Mouse (Mus musculus) liver, postnatal 0 days (tissue): ENCODE data around the gene Phpt1. TPM values are rescaled to one million over a fixed set of nuclear protein-coding genes. Genes with fewer than 3 reads are reported as not detected.

Experiments
- ATAC-seq: fragments of 200-750 bp; cut with Nextera tagmentation; 2 replicates; pipeline ENCODE4 v1.8.0; 2017; ENCODE audit warnings: mild to moderate bottlenecking, moderate library complexity
- DNase-seq: peaks from one replicate; pipeline ENCODE4 v3.0.0-alpha.2; 2016
- H3K27ac ChIP-seq: fragments of 300-500 bp; sonication (generic); 2 replicates; pipeline ENCODE4 v1.5.1; 2014; ENCODE audit warnings: antibody characterized with exemption, moderate library complexity, mild to moderate bottlenecking, low read depth
- H3K27me3 ChIP-seq: fragments of 300-500 bp; sonication (generic); 2 replicates; pipeline ENCODE4 v1.6.1; 2014; ENCODE audit warnings: low read length, control low read depth, mixed read lengths; ENCODE audit not compliant: insufficient read depth
- H3K36me3 ChIP-seq: fragments of 300-500 bp; sonication (generic); replicated peaks from 2 replicates; pipeline ENCODE4 v1.6.1; 2014; ENCODE audit warnings: mild to moderate bottlenecking, control low read depth, low read length, moderate library complexity, mixed read lengths; ENCODE audit not compliant: insufficient read depth
- H3K4me1 ChIP-seq: fragments of 300-500 bp; sonication (generic); 2 replicates; pipeline ENCODE4 v1.6.1; 2014; ENCODE audit warnings: antibody characterized with exemption, mild to moderate bottlenecking, control low read depth; ENCODE audit not compliant: insufficient read depth
- H3K4me2 ChIP-seq: fragments of 300-500 bp; sonication (generic); 2 replicates; pipeline ENCODE4 v1.6.1; 2014; ENCODE audit warnings: low read depth, mild to moderate bottlenecking, low read length, moderate library complexity, mixed read lengths
- H3K4me3 ChIP-seq: fragments of 300-500 bp; sonication (generic); 2 replicates; pipeline ENCODE4 v1.5.1; 2014; ENCODE audit warnings: low read depth, low read length
- H3K9ac ChIP-seq: fragments of 300-500 bp; sonication (generic); replicated peaks from 2 replicates; pipeline ENCODE4 v1.6.1; 2014; ENCODE audit warnings: mild to moderate bottlenecking, moderate library complexity
- H3K9me3 ChIP-seq: fragments of 300-500 bp; sonication (generic); 2 replicates; pipeline ENCODE4 v1.6.1; 2016; ENCODE audit warnings: mild to moderate bottlenecking, control low read depth, low read length, mixed read lengths
- CTCF ChIP-seq: sonication (generic); IDR thresholded peaks from 2 replicates; pipeline ENCODE4 v1.5.1; 2016; ENCODE audit warnings: antibody characterized with exemption, low read depth
- EP300 ChIP-seq: IDR thresholded peaks from 2 replicates; pipeline ENCODE4 v1.6.1; 2016; ENCODE audit warnings: antibody characterized with exemption, low read depth, mild to moderate bottlenecking
- WGBS: fragments of 180-500 bp; shearing (Covaris S2); extraction: QIAGEN DNeasy Blood & Tissue Kit; methylation state at CpG from one replicate; pipeline ENCODE4 v1.1.7; 2014; ENCODE audit not compliant: insufficient replicate concordance; 5-methylcytosine and 5-hydroxymethylcytosine counted together
- polyA plus RNA-seq: library from polyadenylated mRNA; unstranded; fragments of >200 nt; fragmentation: Nextera tagmentation; extraction: Ambion mirVana; gene quantifications from 2 replicates; pipeline ENCODE4 v1.2.1, GENCODE M21; 2015

Gene Phpt1
- polyA plus RNA-seq, 1 experiment from 2014 or later: 46.1 TPM

- Histone ChIP-seq H3K27ac (no peak overlapping the region), H3K27me3 (no peaks in the 10 kb centered on the region), H3K4me3 (no peak overlapping the region), H3K9ac (no peak overlapping the region), H3K4me2 (no peak overlapping the region), H3K9me3 (no peaks in the 10 kb centered on the region), H3K36me3 (peaks cover 79% of the 10 kb centered on the region), H3K4me1 (no peaks in the 10 kb centered on the region; the same call in none of the 2 replicates)
- WGBS: 92% methylated on average over 5 of the region's 5 CpGs
- ATAC-seq (no peak), DNase-seq (no peak)
- no peak for TF ChIP-seq CTCF
Measured at GRCm38 (mm10) chr2:25596765-25597510, 21.9 kb upstream of the Phpt1 start.

GRCm38 (mm10) chr2:25591863-25592262 lies 16.8 kb upstream of the Phpt1 start:
- Histone ChIP-seq H3K4me3 (no peak overlapping the region), H3K4me1 (no peaks in the 10 kb centered on the region), H3K9ac (no peak overlapping the region), H3K27ac (no peak overlapping the region), H3K27me3 (no peaks in the 10 kb centered on the region), H3K9me3 (no peaks in the 10 kb centered on the region), H3K36me3 (peaks cover 54% of the 10 kb centered on the region), H3K4me2 (no peak overlapping the region)
- TF ChIP-seq CTCF: peak; percentile 68
- no peak for TF ChIP-seq EP300
- WGBS: 72% methylated on average over 2 of the region's 2 CpGs
- ATAC-seq (peak; percentile 45; the same call in 1 of the 2 replicates), DNase-seq (no peak)

GRCm38 (mm10) chr2:25588227-25588907 lies 13.3 kb upstream of the Phpt1 start:
- Histone ChIP-seq H3K27me3 (no peaks in the 10 kb centered on the region), H3K4me1 (no peaks in the 10 kb centered on the region), H3K9me3 (no peaks in the 10 kb centered on the region), H3K9ac (no peak overlapping the region), H3K27ac (no peak overlapping the region), H3K4me3 (no peak overlapping the region), H3K4me2 (no peak overlapping the region), H3K36me3 (peaks cover 52% of the 10 kb centered on the region)
- DNase-seq (no peak), ATAC-seq (no peak)
- 73% methylated on average over 8 of the region's 8 CpGs for WGBS
- TF ChIP-seq CTCF (no peak), EP300 (no peak)

GRCm38 (mm10) chr2:25587290-25587689 lies 12.3 kb upstream of the Phpt1 start:
- Histone ChIP-seq H3K9ac (no peak overlapping the region), H3K4me2 (no peak overlapping the region), H3K4me1 (no peaks in the 10 kb centered on the region), H3K4me3 (no peak overlapping the region), H3K9me3 (no peaks in the 10 kb centered on the region), H3K36me3 (peaks cover 46% of the 10 kb centered on the region), H3K27me3 (no peaks in the 10 kb centered on the region), H3K27ac (no peak overlapping the region)
- DNase-seq (no peak), ATAC-seq (no peak)
- TF ChIP-seq EP300: no peak
- TF ChIP-seq CTCF: no peak
- WGBS: 81% methylated on average over 8 of the region's 8 CpGs

- WGBS: 77% methylated on average over 3 of the region's 3 CpGs
- DNase-seq (no peak), ATAC-seq (no peak)
- no peak overlapping the region for H3K27ac ChIP-seq
- TF ChIP-seq CTCF: no peak
- no peak for TF ChIP-seq EP300
- H3K4me2 ChIP-seq: no peak overlapping the region
- no peak overlapping the region for H3K4me3 ChIP-seq
- H3K36me3 ChIP-seq: peaks cover 30% of the 10 kb centered on the region
- H3K4me1 ChIP-seq: peaks cover 11% of the 10 kb centered on the region
- peaks cover 5% of the 10 kb centered on the region for H3K27me3 ChIP-seq
- H3K9ac ChIP-seq: no peak overlapping the region
- no peaks in the 10 kb centered on the region for H3K9me3 ChIP-seq
Measured at GRCm38 (mm10) chr2:25585601-25586000, 10.6 kb upstream of the Phpt1 start.

GRCm38 (mm10) chr2:25584856-25585255 lies 9.8 kb upstream of the Phpt1 start:
- H3K9ac ChIP-seq: no peak overlapping the region
- no peak for TF ChIP-seq CTCF
- TF ChIP-seq EP300: no peak
- peaks cover 30% of the 10 kb centered on the region for H3K36me3 ChIP-seq
- no peak overlapping the region for H3K27ac ChIP-seq
- H3K9me3 ChIP-seq: no peaks in the 10 kb centered on the region
- peaks cover 12% of the 10 kb centered on the region for H3K4me1 ChIP-seq
- no peak overlapping the region for H3K4me3 ChIP-seq
- WGBS: 83% methylated on average over 4 of the region's 4 CpGs
- peaks cover 13% of the 10 kb centered on the region for H3K27me3 ChIP-seq
- no peak overlapping the region for H3K4me2 ChIP-seq
- no peak for ATAC-seq
- DNase-seq: no peak
